Mouse (Mus musculus) cortical plate, adult 2 months (tissue): ENCODE results near the gene Dtymk.

ENCODE experiments used
- CTCF ChIP-seq: fragments of 200-500 bp; IDR thresholded peaks from 2 replicates; pipeline ENCODE4 v1.5.1; 2011; ENCODE audit warnings: mild to moderate bottlenecking, control low read depth, low read length; ENCODE audit not compliant: insufficient read depth; ENCODE audit errors: extremely low read depth
- POLR2A ChIP-seq: fragments of 200-500 bp; IDR thresholded peaks from 2 replicates; pipeline ENCODE4 v1.6.1; 2011; ENCODE audit warnings: mild to moderate bottlenecking, low read length, control low read depth; ENCODE audit not compliant: insufficient read depth; ENCODE audit errors: extremely low read depth

DNA sequence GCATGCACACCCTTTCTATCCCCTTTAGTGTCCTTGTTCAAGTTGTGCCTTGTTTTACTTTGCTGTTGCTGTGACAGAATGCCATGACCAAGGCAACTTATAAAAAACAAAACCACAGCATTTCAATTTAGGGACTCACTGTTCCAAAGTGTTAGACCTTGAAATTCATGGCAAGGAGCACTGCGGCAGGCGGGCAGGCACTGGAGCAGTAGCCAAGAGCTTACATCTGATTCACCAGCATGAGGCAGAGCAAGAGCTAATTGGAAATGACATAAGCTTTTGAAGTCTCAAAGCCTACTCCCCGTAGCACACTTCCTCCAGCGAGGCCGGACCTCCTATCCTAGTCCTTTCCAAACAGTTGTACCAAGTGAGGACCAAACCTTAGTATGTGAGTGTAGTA lies 25.0 kb downstream of the Dtymk start:
- no peak for TF ChIP-seq POLR2A
- no peak for TF ChIP-seq CTCF
